Mouse (Mus musculus): ENCODE results near the gene Ltbr. TPM values are rescaled to one million over a fixed set of nuclear protein-coding genes. Genes with fewer than 3 reads are reported as not detected.

Gene Ltbr
- total RNA-seq (2012; rRNA removed) (35.0 and 47.6 TPM in 2 replicates), polyA plus RNA-seq (2012; ENCODE audit: insufficient read depth in 1 of 2, insufficient read length in 2 of 2, low read depth in 1 of 2, low replicate concordance in 2 of 2, missing spikeins in 1 of 2) (10 to 100 TPM in 1 of 2 experiments, not detected in 1; 64.2 TPM)

DNA sequence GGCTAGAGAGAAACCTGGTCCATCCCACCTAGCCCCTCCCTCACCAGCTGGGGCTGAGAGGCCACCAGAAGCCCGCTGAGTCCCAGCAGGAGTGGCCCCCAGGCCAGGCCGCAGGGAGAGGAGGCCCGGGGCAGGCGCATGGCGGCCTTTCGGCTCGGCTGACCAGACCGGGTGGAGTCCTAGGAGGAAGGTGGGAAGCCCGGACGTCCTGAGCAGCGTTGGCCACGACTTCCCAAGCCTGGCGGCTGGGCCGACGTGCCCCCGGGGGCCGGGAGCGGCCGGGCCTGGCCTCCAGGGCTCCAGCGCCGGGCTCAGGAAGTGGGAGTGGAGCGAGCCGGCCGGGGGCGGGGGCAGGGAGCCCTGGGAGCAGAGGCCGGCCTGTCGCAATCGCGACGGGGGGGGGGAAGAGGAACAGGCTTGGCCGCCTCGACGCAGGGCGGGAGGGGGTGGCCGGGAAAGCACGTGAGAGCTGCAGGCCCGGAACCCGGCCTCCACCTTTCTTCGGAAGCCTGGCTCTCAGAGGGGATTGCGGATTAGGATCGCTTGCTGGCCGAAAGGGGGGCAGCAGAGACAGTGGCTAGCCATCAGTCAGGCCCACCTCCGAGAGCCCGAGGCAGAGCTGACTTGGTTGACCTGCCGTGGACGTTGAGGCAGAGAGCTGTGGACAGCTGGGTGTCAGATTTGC is at the start of gene Ltbr:
TSS of gene Ltbr (minus strand) at position 340 of the 685 bp plus-strand sequence.
- peak within 1 kb of the TSS; percentile 91 for H3K9ac ChIP-seq (ENCODE audit: control insufficient read depth, low read depth, low read length, poor library complexity, severe bottlenecking)
- H3K4me3 ChIP-seq (ENCODE audit: control insufficient read depth in 1 of 2, insufficient read depth in 1 of 2, low read depth in 2 of 2, low read length in 2 of 2): peak within 1 kb of the TSS; percentile 74 to 96
- H3K27me3 ChIP-seq (ENCODE audit: control insufficient read depth in 1 of 2, insufficient read depth in 2 of 2, low read length in 2 of 2): no peaks in the 10 kb centered on the region
- peaks cover 12% of the 10 kb centered on the region for H3K79me2 ChIP-seq (ENCODE audit: control insufficient read depth, insufficient read depth, low read length, poor library complexity)
- peaks cover 0 to 6% of the 10 kb centered on the region in 2 experiments; a peak in 1 of 4 replicates for H3K36me3 ChIP-seq (ENCODE audit: control insufficient read depth in 1 of 2, insufficient read depth in 2 of 2, low read length in 2 of 2)
- H3K27ac ChIP-seq (ENCODE audit: control insufficient read depth, low read depth, low read length): peak within 1 kb of the TSS; percentile 26
- peaks cover 2 to 12% of the 10 kb centered on the region in 2 experiments; a peak in 3 of 4 replicates for H3K4me1 ChIP-seq (ENCODE audit: control insufficient read depth in 1 of 2, insufficient read depth in 2 of 2, low read length in 2 of 2)
- no peaks in the 10 kb centered on the region for H3K9me3 ChIP-seq (replicated peaks; ENCODE audit: insufficient read depth, low read length)
- peak; percentile 83 for DNase-seq (ENCODE audit: low read depth, low spot score)
- TF ChIP-seq POLR2A (IDR thresholded peaks at IDR 0.05; ENCODE audit: control insufficient read depth in 1 of 2, insufficient read depth in 1 of 2, low read depth in 1 of 2, low read length in 2 of 2, poor library complexity in 1 of 2) (peak; percentile 70 to 72), MXI1 (IDR thresholded peaks at IDR 0.05; ENCODE audit: low read depth, low read length) (peak; percentile 74; the same call in 1 of the 2 replicates), MEF2A (IDR thresholded peaks at IDR 0.05; ENCODE audit: extremely low read depth, insufficient replicate concordance, low read depth, low read length, poor library complexity, severe bottlenecking) (no peak), USF1 (IDR thresholded peaks at IDR 0.05; ENCODE audit: low read depth, low read length) (peak; percentile 62), CTCF (IDR thresholded peaks at IDR 0.05 in 2 of 3, conservative IDR thresholded peaks at IDR 0.05 in 1 of 3; ENCODE audit: control insufficient read depth in 1 of 3, insufficient read depth in 1 of 3, low read depth in 2 of 3, low read length in 3 of 3, poor library complexity in 1 of 3, severe bottlenecking in 1 of 3) (no peak), SIN3A (IDR thresholded peaks at IDR 0.05; ENCODE audit: low read length) (peak; percentile 59; the same call in 1 of the 2 replicates), ETS1 (IDR thresholded peaks at IDR 0.05; ENCODE audit: low read depth, low read length) (no peak), MYB (IDR thresholded peaks at IDR 0.05; ENCODE audit: low read depth, low read length) (no peak), RAD21 (IDR thresholded peaks at IDR 0.05; ENCODE audit: low read depth, low read length) (no peak), GATA1 (IDR thresholded peaks at IDR 0.05; ENCODE audit: low read depth, low read length) (no peak), GABPA (IDR thresholded peaks at IDR 0.05; ENCODE audit: low read depth, low read length) (no peak), E2F4 (IDR thresholded peaks at IDR 0.05; ENCODE audit: borderline replicate concordance, low read depth, low read length) (no peak), ZKSCAN1 (IDR thresholded peaks at IDR 0.05; ENCODE audit: low read depth, low read length) (no peak), CHD2 (IDR thresholded peaks at IDR 0.05; ENCODE audit: low read length) (no peak), KAT2A (conservative IDR thresholded peaks at IDR 0.05; ENCODE audit: low read depth, low read length) (no peak), ZC3H11A (IDR thresholded peaks at IDR 0.05; ENCODE audit: low read depth, low read length) (no peak), MAX (IDR thresholded peaks at IDR 0.05; ENCODE audit: low read length) (peak; percentile 92), ZMIZ1 (IDR thresholded peaks at IDR 0.05; ENCODE audit: low read depth, low read length) (no peak), POLR2AphosphoS5 (IDR thresholded peaks at IDR 0.05; ENCODE audit: borderline replicate concordance, low read depth, low read length) (no peak), USF2 (IDR thresholded peaks at IDR 0.05; ENCODE audit: borderline replicate concordance in 1 of 2, insufficient read depth in 1 of 2, low read depth in 1 of 2, low read length in 2 of 2) (no peak), MAZ (IDR thresholded peaks at IDR 0.05; ENCODE audit: low read depth, low read length) (peak; percentile 94), POLR2AphosphoS2 (IDR thresholded peaks at IDR 0.05; ENCODE audit: low read length) (peak; percentile 61; the same call in 1 of the 2 replicates), TCF12 (IDR thresholded peaks at IDR 0.05; ENCODE audit: low read depth, low read length) (no peak), CHD1 (IDR thresholded peaks at IDR 0.05; ENCODE audit: low read depth, low read length) (no peak), RCOR1 (IDR thresholded peaks at IDR 0.05; ENCODE audit: low read depth, low read length) (no peak), NELFE (IDR thresholded peaks at IDR 0.05; ENCODE audit: low read depth, low read length) (peak; percentile 64), NRF1 (IDR thresholded peaks at IDR 0.05; ENCODE audit: insufficient read depth, low read depth, low read length, poor library complexity, severe bottlenecking) (no peak), UBTF (IDR thresholded peaks at IDR 0.05; ENCODE audit: borderline replicate concordance, insufficient read depth, low read depth, low read length) (0 out of 2 replicates have a peak, but pooled peaks have one; percentile 76), EP300 (IDR thresholded peaks at IDR 0.05; ENCODE audit: low read depth in 1 of 2, low read length in 2 of 2) (0 out of 4 replicates have a peak, but pooled peaks of 1 of the 2 experiments have one; percentile 11), JUND (IDR thresholded peaks at IDR 0.05; ENCODE audit: low read depth, low read length) (no peak), ZNF384 (IDR thresholded peaks at IDR 0.05; ENCODE audit: low read depth, low read length) (no peak), BHLHE40 (IDR thresholded peaks at IDR 0.05; ENCODE audit: borderline replicate concordance, low read depth, low read length) (peak; percentile 92), HCFC1 (IDR thresholded peaks at IDR 0.05; ENCODE audit: low read depth, low read length) (peak; percentile 59; the same call in 1 of the 2 replicates), TAL1 (IDR thresholded peaks at IDR 0.05; ENCODE audit: low read length) (no peak), ELF1 (IDR thresholded peaks at IDR 0.05; ENCODE audit: low read depth, low read length) (peak; percentile 59)
